Mouse (Mus musculus) layer of hippocampus, adult 18-20 months (tissue): ENCODE data around the gene Snapin. TPM values are rescaled to one million over a fixed set of nuclear protein-coding genes. Genes with fewer than 3 reads are reported as not detected.

Experiments used
- DNase-seq, 2 experiments: peaks; one replicate each; pipeline ENCODE4 v3.0.0; 2022; ENCODE audit warnings: low spot score in 2 of 2
- long read RNA-seq: library from polyadenylated mRNA; stranded (forward); transcript quantifications from one replicate; pipeline ENCODE4 v2.0.0, GENCODE M21; 2021
- total RNA-seq, 2 experiments: library from RNA; stranded (reverse); gene quantifications; 2 replicates each; pipeline ENCODE4 v1.2.3; 2021

Snapin gene
- total RNA-seq, result 10 to 100 TPM; 58.7 to 59.6 TPM
- long read RNA-seq, transcript Snapin-205 (3 exons, 1,505 nt), result minor isoform, 6 of 109 reads
- long read RNA-seq, transcript Snapin-203 (4 exons, 1,928 nt), result major isoform, 74 of 109 reads
- long read RNA-seq, transcript Snapin-201 (3 exons, 958 nt), result minor isoform, 18 of 109 reads
- long read RNA-seq, partial matches to known transcripts, result 0 of 109 reads
- long read RNA-seq, other reads (novel, unspliced or antisense), result 4 of 109 reads

DNA sequence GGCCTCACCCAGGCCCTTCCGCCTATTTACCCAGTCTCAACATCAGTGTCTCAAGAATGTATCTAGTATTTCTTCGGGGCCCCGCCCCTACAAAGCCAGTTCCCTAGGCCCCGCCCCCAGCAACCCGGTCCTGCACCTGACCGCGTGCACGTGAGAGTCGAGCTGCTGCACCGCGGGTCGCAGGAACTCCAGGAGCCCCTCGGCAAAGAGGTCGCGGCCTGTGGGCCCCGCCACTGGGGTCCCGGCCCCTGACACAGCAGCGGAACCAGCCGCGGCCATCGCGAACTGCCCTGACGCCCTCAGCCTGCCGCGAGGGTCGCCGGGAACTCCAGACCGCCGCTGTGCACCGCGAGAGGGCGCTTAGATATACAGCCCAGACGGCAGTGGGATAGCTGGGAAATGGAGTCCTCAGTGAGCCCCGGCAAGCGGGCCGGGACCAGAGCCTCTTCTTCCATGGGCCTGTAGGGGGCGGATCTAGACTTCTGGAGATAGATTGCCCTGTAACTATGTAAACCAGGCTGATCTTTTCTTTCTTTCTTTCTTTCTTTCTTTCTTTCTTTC lies at the start of gene Snapin:
TSS of gene Snapin (minus strand) at position 338 of the 561 bp plus-strand sequence.
- DNase-seq, result peak; percentile 91 to 97

GRCm38 (mm10) chr3:90537905-90538296 lies 47.1 kb upstream of the Snapin start:
- DNase-seq, result no peak

DNA sequence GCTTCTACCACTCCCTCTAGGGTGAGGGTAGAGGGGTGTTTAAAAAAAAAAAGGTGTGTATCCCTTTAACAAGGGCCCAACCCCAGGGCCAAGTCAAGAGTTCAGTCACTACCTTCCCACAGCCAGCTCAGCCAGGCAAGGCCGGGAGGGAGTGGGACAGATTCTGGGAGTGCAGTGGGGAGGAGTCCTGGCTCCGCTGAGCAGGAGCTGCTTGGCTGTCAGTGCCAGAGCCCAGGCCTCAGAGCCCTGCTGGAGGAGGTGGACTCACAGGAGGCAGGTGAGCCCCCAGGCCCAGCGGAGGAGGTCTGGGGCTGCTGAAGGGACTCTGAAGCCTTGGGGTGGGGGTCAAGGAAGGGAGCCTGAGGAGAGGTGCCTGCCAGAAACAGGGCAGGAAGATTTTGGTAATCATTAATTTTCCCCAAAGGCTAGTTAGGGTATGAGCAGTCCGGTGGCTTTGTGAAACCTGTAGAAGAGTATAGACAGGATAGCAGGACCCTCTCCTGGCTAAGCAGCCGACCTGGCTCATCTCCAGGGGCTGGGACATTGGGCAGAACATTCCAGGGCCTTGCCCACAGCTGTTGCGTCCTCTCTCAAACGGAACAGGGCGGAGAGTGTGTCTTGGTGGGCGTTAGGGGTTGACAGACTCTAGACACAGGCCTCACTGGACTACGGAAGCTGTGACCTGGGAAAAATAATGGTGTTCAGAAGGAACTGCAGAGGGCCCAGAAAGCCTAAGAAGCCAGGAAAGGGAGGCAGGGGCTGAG lies 46.5 kb upstream of the Snapin start, which contains the start of gene S100a16:
TSS of gene S100a16 (plus strand) at position 114 of the 764 bp plus-strand sequence.
- DNase-seq, result peak; percentile 32 to 37

GRCm38 (mm10) chr3:90535446-90535845 lies 44.6 kb upstream of the Snapin start:
- DNase-seq, result no peak

DNA sequence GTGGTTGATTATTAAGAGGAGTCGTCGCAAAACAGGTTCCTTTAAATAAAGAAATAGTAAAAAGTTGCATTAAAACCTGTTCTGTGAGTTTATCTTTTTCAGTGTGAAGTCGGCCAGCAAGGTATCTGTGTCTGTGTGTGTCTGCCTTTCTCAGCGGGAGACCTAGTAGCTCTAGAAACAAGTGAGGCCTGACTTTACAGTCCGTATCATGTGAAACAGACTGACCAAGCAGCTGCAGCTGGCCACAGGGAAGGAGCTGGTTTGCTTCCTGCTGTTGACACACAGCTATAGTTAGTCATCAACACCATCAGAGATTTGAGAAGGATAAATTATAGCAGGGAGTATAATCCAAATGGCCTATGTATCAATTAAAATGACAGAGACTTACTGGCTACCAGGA lies 40.9 kb upstream of the Snapin start:
- DNase-seq, result no peak

GRCm38 (mm10) chr3:90527291-90527873 lies 36.5 kb upstream of the Snapin start:
- no peak for DNase-seq

- DNase-seq, result no peak
These were observed 35.7 kb upstream of the Snapin start, which contains the start of gene S100a14 for GRCm38 (mm10) chr3:90526580-90526979. S100a14 (plus strand) TSS chr3:90526856.

DNA sequence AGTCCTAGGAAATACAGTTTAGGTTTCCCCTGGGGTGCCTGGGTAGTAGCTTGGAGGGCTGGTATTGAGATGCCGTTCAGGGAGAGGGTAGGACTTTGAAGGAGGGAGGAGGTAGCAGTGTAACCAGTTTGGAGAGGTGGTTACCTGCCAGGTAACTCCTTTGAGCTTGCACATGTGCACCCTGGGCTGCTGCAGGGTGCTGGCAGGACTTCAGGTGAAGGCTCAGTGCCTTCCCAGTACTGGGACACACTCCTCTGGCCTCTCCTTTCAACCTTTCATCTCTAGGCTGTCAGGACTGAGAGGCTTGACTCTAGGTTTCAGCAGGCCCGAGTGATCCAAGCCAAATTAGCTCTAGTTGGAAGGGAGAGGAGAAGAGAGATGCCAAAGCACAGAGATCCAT lies 35.2 kb upstream of the Snapin start:
- no peak for DNase-seq

- peak in 1 of 2 experiments; percentile 72 for DNase-seq
These were observed 34.6 kb upstream of the Snapin start for GRCm38 (mm10) chr3:90525421-90525820.

- no peak for DNase-seq
These were observed 26.9 kb upstream of the Snapin start for GRCm38 (mm10) chr3:90517711-90518110.

GRCm38 (mm10) chr3:90515789-90516188 lies 25.0 kb upstream of the Snapin start:
- no peak for DNase-seq

- DNase-seq, result no peak
These were observed 24.4 kb upstream of the Snapin start for GRCm38 (mm10) chr3:90515242-90515641.

GRCm38 (mm10) chr3:90514691-90515090 lies 23.9 kb upstream of the Snapin start:
- no peak for DNase-seq

- DNase-seq, result peak in 1 of 2 experiments; percentile 52
These were observed 23.2 kb upstream of the Snapin start, which contains the start of the genes S100a1 and S100a13 for GRCm38 (mm10) chr3:90513796-90514590. S100a1 (minus strand) TSS chr3:90514392. S100a13 (plus strand) TSS chr3:90514435.

DNA sequence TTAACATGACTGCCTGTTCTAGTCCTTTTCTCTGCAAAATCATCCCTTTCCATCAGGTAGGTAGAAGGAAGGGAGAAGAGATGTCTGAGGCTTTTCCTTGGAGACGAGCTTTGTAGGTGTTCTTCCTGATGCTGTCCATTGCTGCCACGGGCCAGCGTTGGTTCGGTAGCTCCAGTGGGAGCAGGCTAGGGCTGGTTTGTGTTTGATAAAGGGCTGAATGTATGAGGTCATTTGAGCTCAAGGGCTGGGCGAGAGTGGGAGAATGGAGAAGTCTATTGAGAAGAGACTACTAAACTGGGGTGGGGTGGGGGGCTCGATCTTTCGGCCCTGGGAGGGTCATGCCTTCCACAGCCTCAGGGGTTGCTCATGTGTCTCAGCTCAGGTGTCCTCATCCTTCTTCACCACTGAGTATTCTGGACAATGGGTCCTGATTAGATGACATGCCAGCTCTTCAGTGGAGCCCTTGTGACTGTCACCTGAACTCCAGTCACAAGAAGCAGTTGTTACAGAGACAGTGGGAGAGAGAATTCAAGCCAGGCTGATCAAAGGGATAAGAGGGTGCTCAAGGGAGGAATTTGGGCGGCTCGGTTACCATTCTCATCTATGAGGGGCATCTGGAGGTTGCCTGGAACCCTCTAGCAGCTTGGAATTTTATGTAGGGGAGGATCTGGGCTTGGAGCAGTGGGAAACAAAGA lies 22.3 kb upstream of the Snapin start:
- no peak for DNase-seq

- no peak for DNase-seq
These were observed 21.4 kb upstream of the Snapin start for GRCm38 (mm10) chr3:90512276-90512675.

- no peak for DNase-seq
These were observed 18.9 kb upstream of the Snapin start for GRCm38 (mm10) chr3:90509747-90510123.

DNA sequence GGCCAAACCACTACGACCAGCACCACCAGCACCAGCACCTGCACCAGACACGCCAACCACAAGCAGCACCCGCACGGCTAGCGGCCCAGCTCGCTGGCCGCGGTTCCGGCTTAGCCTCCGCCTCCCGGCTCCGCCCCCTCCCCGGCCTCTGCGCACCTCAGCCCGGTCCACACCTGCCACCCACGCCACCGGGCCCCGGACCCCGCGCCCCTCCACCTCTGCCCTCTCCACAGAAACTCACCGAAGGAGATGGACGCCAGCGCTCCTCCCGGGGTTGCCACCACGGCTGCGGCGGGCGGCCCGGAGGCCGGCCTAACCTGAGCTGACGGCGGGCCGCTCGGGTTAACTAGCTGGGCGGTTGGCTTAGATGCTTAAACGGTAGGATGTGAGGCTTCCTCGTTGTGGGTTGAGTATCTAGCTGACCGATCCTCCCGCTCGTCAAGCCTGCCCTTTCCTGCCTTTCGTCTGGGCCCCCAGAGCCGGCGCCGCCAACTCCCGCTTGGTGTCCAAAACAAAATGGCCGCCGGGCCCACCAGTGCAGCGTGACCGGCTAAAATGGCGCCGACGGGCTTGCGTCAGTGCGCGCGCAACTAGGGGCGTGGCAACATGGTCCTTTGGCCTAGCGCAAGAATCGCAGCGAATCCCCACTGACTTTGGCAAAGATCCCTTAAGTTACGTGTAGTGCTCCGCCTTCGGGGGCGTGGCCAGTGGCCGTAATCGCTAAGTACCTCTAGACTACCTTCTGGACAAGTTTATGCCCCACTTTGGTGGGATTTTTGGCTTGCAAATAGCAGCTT lies 18.3 kb upstream of the Snapin start, which contains the start of gene Chtop:
TSS of gene Chtop (minus strand) at position 549 of the 797 bp plus-strand sequence.
- peak; percentile 98 to 99 for DNase-seq

GRCm38 (mm10) chr3:90508287-90508949 lies 17.6 kb upstream of the Snapin start:
- no peak for DNase-seq
